Mouse (Mus musculus) midbrain, embryonic 15.5 days (tissue): Measurements from ENCODE around the gene Ttc30b. TPM values are rescaled to one million over a fixed set of nuclear protein-coding genes. Genes with fewer than 3 reads are reported as not detected.
"Not testable (repeated sequence)": the region's sequence is repeated elsewhere in the genome, so short reads cannot be mapped to it uniquely, and the experiment has no call there.

ENCODE experiments used
- ATAC-seq: fragments of 200-750 bp; cut with Nextera tagmentation; replicated peaks from 2 replicates; pipeline ENCODE4 v1.8.0; 2017; ENCODE audit warnings: moderate TSS enrichment
- H3K27ac ChIP-seq: fragments of 300-500 bp; sonication (generic); 2 replicates; pipeline ENCODE4 v1.5.1; 2015; ENCODE audit warnings: mild to moderate bottlenecking, inconsistent platforms
- H3K27me3 ChIP-seq: fragments of 300-500 bp; sonication (generic); replicated peaks from 2 replicates; pipeline ENCODE4 v1.6.1; 2015; ENCODE audit warnings: inconsistent platforms
- H3K36me3 ChIP-seq: fragments of 300-500 bp; sonication (generic); replicated peaks from 2 replicates; pipeline ENCODE4 v1.6.1; 2015; ENCODE audit warnings: inconsistent platforms
- H3K4me1 ChIP-seq: fragments of 300-500 bp; sonication (generic); 2 replicates; pipeline ENCODE4 v1.6.1; 2015; ENCODE audit warnings: inconsistent platforms
- H3K4me2 ChIP-seq: fragments of 300-500 bp; sonication (generic); 2 replicates; pipeline ENCODE4 v1.6.1; 2015; ENCODE audit warnings: inconsistent platforms, mild to moderate bottlenecking, moderate library complexity
- H3K4me3 ChIP-seq: fragments of 300-500 bp; sonication (generic); 2 replicates; pipeline ENCODE4 v1.5.1; 2015; ENCODE audit warnings: mild to moderate bottlenecking, inconsistent platforms
- H3K9ac ChIP-seq: fragments of 300-500 bp; sonication (generic); 2 replicates; pipeline ENCODE4 v1.6.1; 2015; ENCODE audit warnings: mild to moderate bottlenecking, inconsistent platforms
- H3K9me3 ChIP-seq: fragments of 300-500 bp; sonication (generic); 2 replicates; pipeline ENCODE4 v1.6.1; 2016; ENCODE audit warnings: inconsistent platforms
- WGBS: fragments of 180-500 bp; shearing (Covaris S2); methylation state at CpG from one replicate; pipeline ENCODE4 v1.1.7; 2015; ENCODE audit warnings: mixed read lengths; 5-methylcytosine and 5-hydroxymethylcytosine counted together
- polyA plus RNA-seq: library from polyadenylated mRNA; unstranded; fragments of >200 nt; fragmentation: Nextera tagmentation; extraction: Ambion mirVana; gene quantifications from 2 replicates; pipeline ENCODE4 v1.2.1, GENCODE M21; 2015

Gene Ttc30b
- 20.2 and 21.2 TPM in 2 replicates for polyA plus RNA-seq

GRCm38 (mm10) chr2:75938117-75939063 is at the start of gene Ttc30b:
Gene Ttc30b (minus strand): TSS chr2:75938585.
- Histone ChIP-seq H3K36me3 (no peaks in the 10 kb centered on the region), H3K4me1 (peaks cover 8% of the 10 kb centered on the region), H3K9me3 (no peaks in the 10 kb centered on the region), H3K4me3 (peak within 1 kb of the TSS; percentile 51), H3K4me2 (peak within 1 kb of the TSS; percentile 52), H3K27ac (peak within 1 kb of the TSS; percentile 84), H3K27me3 (0 out of 2 replicates have a peak, but pooled peaks cover 2% of the 10 kb centered on the region), H3K9ac (peak within 1 kb of the TSS; percentile 54)
- 3% methylated on average over 42 of the region's 42 CpGs for WGBS
- ATAC-seq, result peak; percentile 93

GRCm38 (mm10) chr2:75987739-75988138 is 49.4 kb upstream of the Ttc30b start:
- Histone ChIP-seq H3K9ac (no peak overlapping the region), H3K27me3 (no peaks in the 10 kb centered on the region), H3K4me3 (no peak overlapping the region), H3K36me3 (no peaks in the 10 kb centered on the region), H3K9me3 (no peaks in the 10 kb centered on the region), H3K4me1 (peaks cover 30% of the 10 kb centered on the region), H3K27ac (peak overlapping the region; percentile 91), H3K4me2 (no peak overlapping the region)
- ATAC-seq, result no peak
- WGBS, result 70% methylated on average over 9 of the region's 9 CpGs

- Histone ChIP-seq H3K4me1 (peaks cover 30% of the 10 kb centered on the region), H3K36me3 (no peaks in the 10 kb centered on the region), H3K27ac (peak overlapping the region; percentile 68), H3K4me3 (no peak overlapping the region), H3K9ac (no peak overlapping the region), H3K4me2 (no peak overlapping the region), H3K9me3 (no peaks in the 10 kb centered on the region), H3K27me3 (no peaks in the 10 kb centered on the region)
- 1% methylated on average over 2 of the region's 2 CpGs for WGBS
- peak; percentile 60 for ATAC-seq
These were observed 46.7 kb upstream of the Ttc30b start for GRCm38 (mm10) chr2:75985124-75985523.

GRCm38 (mm10) chr2:75983847-75984246 is 45.5 kb upstream of the Ttc30b start:
- no peak for ATAC-seq
- no peaks in the 10 kb centered on the region for H3K36me3 ChIP-seq
- WGBS, result 67% methylated on average over 3 of the region's 3 CpGs
- H3K9ac ChIP-seq, result no peak overlapping the region
- no peak overlapping the region for H3K4me2 ChIP-seq
- H3K27me3 ChIP-seq, result no peaks in the 10 kb centered on the region
- H3K27ac ChIP-seq, result no peak overlapping the region
- peaks cover 18% of the 10 kb centered on the region for H3K4me1 ChIP-seq
- no peaks in the 10 kb centered on the region for H3K9me3 ChIP-seq
- no peak overlapping the region for H3K4me3 ChIP-seq

- Histone ChIP-seq H3K9ac (no peak overlapping the region), H3K4me2 (no peak overlapping the region), H3K4me3 (no peak overlapping the region), H3K27me3 (no peaks in the 10 kb centered on the region), H3K4me1 (peaks cover 11% of the 10 kb centered on the region), H3K9me3 (no peaks in the 10 kb centered on the region), H3K27ac (no peak overlapping the region), H3K36me3 (no peaks in the 10 kb centered on the region)
- 96% methylated on average over 3 of the region's 3 CpGs for WGBS
- ATAC-seq, result no peak
These were observed 44.7 kb upstream of the Ttc30b start for GRCm38 (mm10) chr2:75983091-75983490.

- ATAC-seq, result no peak
- H3K9me3 ChIP-seq, result no peaks in the 10 kb centered on the region
- H3K27ac ChIP-seq, result no peak overlapping the region
- WGBS, result 97% methylated on average over 4 of the region's 4 CpGs
- H3K27me3 ChIP-seq, result no peaks in the 10 kb centered on the region
- H3K4me1 ChIP-seq, result peaks cover 6% of the 10 kb centered on the region
- no peak overlapping the region for H3K9ac ChIP-seq
- H3K36me3 ChIP-seq, result no peaks in the 10 kb centered on the region
- H3K4me3 ChIP-seq, result no peak overlapping the region
- no peak overlapping the region for H3K4me2 ChIP-seq
These were observed 44.2 kb upstream of the Ttc30b start for GRCm38 (mm10) chr2:75982626-75983025.

GRCm38 (mm10) chr2:75981440-75982081 is 43.2 kb upstream of the Ttc30b start, which contains the start of gene Ttc30a1:
Gene Ttc30a1 (minus strand): TSS chr2:75981967.
- not testable (repeated sequence) for H3K4me1 ChIP-seq, H3K27me3 ChIP-seq, H3K9me3 ChIP-seq, H3K36me3 ChIP-seq
- WGBS, result 4% methylated on average over 34 of the region's 34 CpGs
- Histone ChIP-seq H3K4me2 (peak within 1 kb of the TSS; percentile 79), H3K4me3 (peak within 1 kb of the TSS; percentile 53), H3K27ac (peak within 1 kb of the TSS; percentile 64), H3K9ac (peak within 1 kb of the TSS; percentile 28; the same call in 1 of the 2 replicates)
- ATAC-seq, result peak; percentile 66

GRCm38 (mm10) chr2:75980933-75981439 is 42.6 kb upstream of the Ttc30b start:
- not testable (repeated sequence) for H3K9ac ChIP-seq, H3K9me3 ChIP-seq, H3K36me3 ChIP-seq, H3K27me3 ChIP-seq, H3K27ac ChIP-seq, H3K4me1 ChIP-seq
- peak; percentile 16 for ATAC-seq
- H3K4me3 ChIP-seq, result peak overlapping the region; percentile 53
- peak overlapping the region; percentile 79 for H3K4me2 ChIP-seq
- 98% methylated on average over 13 of the region's 13 CpGs for WGBS

GRCm38 (mm10) chr2:75977752-75978368 is 39.5 kb upstream of the Ttc30b start, which contains the start of gene Ttc30a2:
Gene Ttc30a2 (minus strand): TSS chr2:75978170.
- H3K36me3 ChIP-seq, H3K27ac ChIP-seq, H3K4me3 ChIP-seq, H3K27me3 ChIP-seq, H3K9me3 ChIP-seq, H3K4me1 ChIP-seq, H3K9ac ChIP-seq: not testable (repeated sequence)
- ATAC-seq, result peak; percentile 46; the same call in 1 of the 2 replicates
- peak within 1 kb of the TSS; percentile 25; the same call in 1 of the 2 replicates for H3K4me2 ChIP-seq
- WGBS, result 21% methylated on average over 23 of the region's 24 CpGs

- not testable (repeated sequence) for H3K27ac ChIP-seq, H3K27me3 ChIP-seq, H3K36me3 ChIP-seq, H3K4me1 ChIP-seq, H3K4me3 ChIP-seq, ATAC-seq, H3K4me2 ChIP-seq, H3K9ac ChIP-seq, H3K9me3 ChIP-seq
- 85% methylated on average over 2 of the region's 2 CpGs for WGBS
These were observed 37.7 kb upstream of the Ttc30b start for GRCm38 (mm10) chr2:75976070-75976469.

- 77% methylated on average over 9 of the region's 9 CpGs for WGBS
- Histone ChIP-seq H3K36me3 (no peaks in the 10 kb centered on the region), H3K27ac (no peak overlapping the region), H3K4me1 (no peaks in the 10 kb centered on the region), H3K27me3 (no peaks in the 10 kb centered on the region), H3K4me3 (no peak overlapping the region), H3K4me2 (no peak overlapping the region), H3K9me3 (no peaks in the 10 kb centered on the region), H3K9ac (no peak overlapping the region)
- no peak for ATAC-seq
These were observed 35.7 kb upstream of the Ttc30b start for GRCm38 (mm10) chr2:75974131-75974530.

GRCm38 (mm10) chr2:75964972-75965371 is 26.6 kb upstream of the Ttc30b start:
- Histone ChIP-seq H3K4me3 (no peak overlapping the region), H3K9me3 (no peaks in the 10 kb centered on the region), H3K4me2 (peak overlapping the region; percentile 39), H3K4me1 (peaks cover 15% of the 10 kb centered on the region), H3K36me3 (no peaks in the 10 kb centered on the region), H3K27me3 (no peaks in the 10 kb centered on the region), H3K9ac (no peak overlapping the region), H3K27ac (no peak overlapping the region)
- WGBS, result 20% methylated on average over 5 of the region's 5 CpGs
- peak; percentile 65 for ATAC-seq
